Mouse (Mus musculus) liver, embryonic 16.5 days (tissue): Measurements from ENCODE around the gene Rpgr. TPM values are rescaled to one million over a fixed set of nuclear protein-coding genes. Genes with fewer than 3 reads are reported as not detected.

Source experiments
- ATAC-seq: fragments of 200-750 bp; cut with Nextera tagmentation; 2 replicates; pipeline ENCODE4 v1.8.0; 2017; ENCODE audit warnings: low read depth, mild to moderate bottlenecking, moderate number of reproducible peaks, moderate library complexity
- H3K27ac ChIP-seq: fragments of 300-500 bp; sonication (generic); 2 replicates; pipeline ENCODE4 v1.5.1; 2014; ENCODE audit warnings: mild to moderate bottlenecking, low read length
- H3K27me3 ChIP-seq: fragments of 300-500 bp; sonication (generic); 2 replicates; pipeline ENCODE4 v1.6.1; 2014; ENCODE audit warnings: low read depth, low read length, mixed read lengths; ENCODE audit not compliant: control insufficient read depth, insufficient read depth
- H3K36me3 ChIP-seq: fragments of 300-500 bp; sonication (generic); 2 replicates; pipeline ENCODE4 v1.6.1; 2014; ENCODE audit warnings: mild to moderate bottlenecking; ENCODE audit not compliant: control insufficient read depth, insufficient read depth
- H3K4me1 ChIP-seq: fragments of 300-500 bp; sonication (generic); 2 replicates; pipeline ENCODE4 v1.6.1; 2014; ENCODE audit warnings: low read depth, low read length, mixed read lengths; ENCODE audit not compliant: control insufficient read depth
- H3K4me2 ChIP-seq: fragments of 300-500 bp; sonication (generic); 2 replicates; pipeline ENCODE4 v1.6.1; 2014; ENCODE audit warnings: low read depth, low read length, mixed read lengths
- H3K4me3 ChIP-seq: fragments of 300-500 bp; sonication (generic); 2 replicates; pipeline ENCODE4 v1.5.1; 2014; ENCODE audit warnings: low read depth, mild to moderate bottlenecking, low read length
- H3K9ac ChIP-seq: fragments of 300-500 bp; sonication (generic); 2 replicates; pipeline ENCODE4 v1.6.1; 2014; ENCODE audit warnings: low read depth, low read length
- H3K9me3 ChIP-seq: fragments of 300-500 bp; sonication (generic); replicated peaks from 2 replicates; pipeline ENCODE4 v1.6.1; 2016; ENCODE audit warnings: low read length; ENCODE audit not compliant: control insufficient read depth
- WGBS: fragments of 180-500 bp; shearing (Covaris S2); extraction: QIAGEN DNeasy Blood & Tissue Kit; methylation state at CpG from one replicate; pipeline ENCODE4 v1.1.7; 2014; ENCODE audit not compliant: insufficient replicate concordance; 5-methylcytosine and 5-hydroxymethylcytosine counted together
- polyA plus RNA-seq: library from polyadenylated mRNA; unstranded; fragments of >200 nt; fragmentation: Nextera tagmentation; extraction: Ambion mirVana; gene quantifications from 2 replicates; pipeline ENCODE4 v1.2.1, GENCODE M21; 2015

Gene Rpgr
- polyA plus RNA-seq, 1 experiment from 2014 or later, result 2.0 TPM

- no peak overlapping the region for H3K4me3 ChIP-seq
- no peak overlapping the region for H3K4me2 ChIP-seq
- no peak overlapping the region for H3K27ac ChIP-seq
- ATAC-seq, result no peak
- no peaks in the 10 kb centered on the region for H3K27me3 ChIP-seq
- no peak overlapping the region for H3K9ac ChIP-seq
- H3K4me1 ChIP-seq, result no peaks in the 10 kb centered on the region
- H3K9me3 ChIP-seq, result no peaks in the 10 kb centered on the region
- whole genome bisulfite sequencing, result 55% methylated on average over 5 of the region's 5 CpGs
- H3K36me3 ChIP-seq, result no peaks in the 10 kb centered on the region
Observed at GRCm38 (mm10) chrX:10105475-10105874, 111.2 kb downstream of the Rpgr start.

GRCm38 (mm10) chrX:10102739-10103138, 114.0 kb downstream of the Rpgr start:
- Histone ChIP-seq H3K4me1 (no peaks in the 10 kb centered on the region), H3K4me2 (no peak overlapping the region), H3K27ac (no peak overlapping the region), H3K27me3 (no peaks in the 10 kb centered on the region), H3K4me3 (no peak overlapping the region), H3K36me3 (no peaks in the 10 kb centered on the region), H3K9me3 (no peaks in the 10 kb centered on the region), H3K9ac (no peak overlapping the region)
- WGBS, result 62% methylated on average over 1 of the region's 1 CpGs
- no peak for ATAC-seq

- no peaks in the 10 kb centered on the region for H3K27me3 ChIP-seq
- H3K9ac ChIP-seq, result no peak overlapping the region
- H3K4me3 ChIP-seq, result no peak overlapping the region
- no peaks in the 10 kb centered on the region for H3K9me3 ChIP-seq
- H3K4me2 ChIP-seq, result no peak overlapping the region
- H3K4me1 ChIP-seq, result no peaks in the 10 kb centered on the region
- 70% methylated on average over 3 of the region's 3 CpGs for WGBS
- no peak overlapping the region for H3K27ac ChIP-seq
- no peaks in the 10 kb centered on the region for H3K36me3 ChIP-seq
- ATAC-seq, result no peak
Observed at GRCm38 (mm10) chrX:10095797-10096196, 120.9 kb downstream of the Rpgr start.

GRCm38 (mm10) chrX:10080385-10080784, 136.3 kb downstream of the Rpgr start:
- Histone ChIP-seq H3K36me3 (no peaks in the 10 kb centered on the region), H3K27me3 (no peaks in the 10 kb centered on the region), H3K9ac (no peak overlapping the region), H3K4me3 (no peak overlapping the region), H3K4me1 (no peaks in the 10 kb centered on the region), H3K4me2 (no peak overlapping the region), H3K27ac (no peak overlapping the region), H3K9me3 (no peaks in the 10 kb centered on the region)
- 65% methylated on average over 3 of the region's 3 CpGs for WGBS
- ATAC-seq, result no peak

- ATAC-seq, result no peak
- H3K27me3 ChIP-seq, result no peaks in the 10 kb centered on the region
- H3K4me3 ChIP-seq, result no peak overlapping the region
- H3K27ac ChIP-seq, result no peak overlapping the region
- no peaks in the 10 kb centered on the region for H3K4me1 ChIP-seq
- no peaks in the 10 kb centered on the region for H3K9me3 ChIP-seq
- no peak overlapping the region for H3K9ac ChIP-seq
- 46% methylated on average over 1 of the region's 1 CpGs for WGBS
- no peaks in the 10 kb centered on the region for H3K36me3 ChIP-seq
- H3K4me2 ChIP-seq, result no peak overlapping the region
Observed at GRCm38 (mm10) chrX:10079981-10080380, 136.7 kb downstream of the Rpgr start.

- Histone ChIP-seq H3K9me3 (no peaks in the 10 kb centered on the region), H3K27me3 (no peaks in the 10 kb centered on the region), H3K4me3 (no peak overlapping the region), H3K36me3 (no peaks in the 10 kb centered on the region), H3K4me1 (no peaks in the 10 kb centered on the region), H3K4me2 (no peak overlapping the region), H3K9ac (no peak overlapping the region), H3K27ac (no peak overlapping the region)
- 47% methylated on average over 3 of the region's 3 CpGs for WGBS
- ATAC-seq, result no peak
Observed at GRCm38 (mm10) chrX:10073966-10074365, 142.8 kb downstream of the Rpgr start.

- H3K9me3 ChIP-seq, result no peaks in the 10 kb centered on the region
- no peak overlapping the region for H3K27ac ChIP-seq
- 68% methylated on average over 2 of the region's 2 CpGs for WGBS
- no peak for ATAC-seq
- H3K36me3 ChIP-seq, result no peaks in the 10 kb centered on the region
- H3K9ac ChIP-seq, result no peak overlapping the region
- no peaks in the 10 kb centered on the region for H3K4me1 ChIP-seq
- H3K4me3 ChIP-seq, result no peak overlapping the region
- H3K27me3 ChIP-seq, result no peaks in the 10 kb centered on the region
- H3K4me2 ChIP-seq, result no peak overlapping the region
Observed at GRCm38 (mm10) chrX:10071529-10071928, 145.2 kb downstream of the Rpgr start.

- Histone ChIP-seq H3K4me3 (no peak overlapping the region), H3K9ac (no peak overlapping the region), H3K9me3 (no peaks in the 10 kb centered on the region), H3K36me3 (no peaks in the 10 kb centered on the region), H3K27ac (no peak overlapping the region), H3K27me3 (no peaks in the 10 kb centered on the region), H3K4me2 (no peak overlapping the region), H3K4me1 (no peaks in the 10 kb centered on the region)
- WGBS, result 16% methylated on average over 6 of the region's 6 CpGs
- ATAC-seq, result no peak
Observed at GRCm38 (mm10) chrX:10070689-10071088, 146.0 kb downstream of the Rpgr start.

GRCm38 (mm10) chrX:10069405-10069804, 147.3 kb downstream of the Rpgr start:
- Histone ChIP-seq H3K4me2 (no peak overlapping the region), H3K27ac (no peak overlapping the region), H3K9me3 (no peaks in the 10 kb centered on the region), H3K9ac (no peak overlapping the region), H3K4me3 (no peak overlapping the region), H3K4me1 (no peaks in the 10 kb centered on the region), H3K27me3 (no peaks in the 10 kb centered on the region), H3K36me3 (no peaks in the 10 kb centered on the region)
- no peak for ATAC-seq
- WGBS, result 63% methylated on average over 4 of the region's 4 CpGs

GRCm38 (mm10) chrX:10063781-10064180, 152.9 kb downstream of the Rpgr start:
- no peak overlapping the region for H3K4me2 ChIP-seq
- no peaks in the 10 kb centered on the region for H3K4me1 ChIP-seq
- H3K27me3 ChIP-seq, result no peaks in the 10 kb centered on the region
- H3K36me3 ChIP-seq, result no peaks in the 10 kb centered on the region
- H3K9ac ChIP-seq, result no peak overlapping the region
- no peak overlapping the region for H3K27ac ChIP-seq
- H3K9me3 ChIP-seq, result no peaks in the 10 kb centered on the region
- WGBS, result 39% methylated on average over 1 of the region's 1 CpGs
- no peak overlapping the region for H3K4me3 ChIP-seq
- ATAC-seq, result no peak
